ENCODE assay signal across 16 mouse cellular contexts in the genomic region with DNA sequence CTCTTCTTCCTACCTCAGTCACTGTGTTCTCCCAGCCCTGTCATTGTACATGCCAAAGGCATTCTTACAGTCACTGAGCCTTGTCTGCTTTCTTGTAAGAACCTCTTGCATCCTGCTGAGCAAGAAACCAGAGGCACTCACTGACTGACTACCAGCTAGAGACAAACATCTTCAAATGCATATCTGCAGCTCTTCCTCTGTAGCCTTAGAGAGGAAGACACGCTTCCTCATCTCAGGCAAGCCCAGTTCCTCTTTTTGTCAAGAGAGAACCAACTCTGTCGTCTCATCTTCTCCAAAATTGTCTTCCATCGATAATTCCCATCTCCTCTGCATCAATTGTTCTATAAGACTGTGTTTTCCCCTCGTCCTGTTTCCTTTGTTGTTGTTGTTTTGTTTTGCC. TPM values are rescaled to one million over a fixed set of nuclear protein-coding genes. Genes with fewer than 3 reads are reported as not detected.
DNase-seq lines count a peak whose midpoint lies in the region; ATAC-seq and TF ChIP-seq lines count a peak whose summit lies in the region.
"Had no signal": no experiment of that assay in that cellular context is flagged by ENCODE, and none has a peak within 500 bp of the region (broad histone marks: within the 10 kb centered on the region; RNA-seq: fewer than 3 reads in every experiment).

No protein-coding gene starts in this region.

- DNase-seq in lung, postnatal 0 days (ENCODE audit: low spot score): peak; percentile 40
- no peak for DNase-seq in lung, adult 18-20 months
- peak; percentile 22 for DNase-seq in G1E (ENCODE audit: low spot score)
- DNase-seq in frontal cortex, postnatal 36 days (ENCODE audit: low spot score in 2 of 2): no peak
- no peak for DNase-seq in adrenal gland, adult 18-20 months (ENCODE audit: low spot score in 2 of 2)
- DNase-seq: cerebellum, adult 8-10 months; embryo, embryonic 11 days; kidney, postnatal 10 days had no signal

- H3K9me3 ChIP-seq in lung, postnatal 0 days (ENCODE audit: low read length): no peaks in the 10 kb centered on the region
- peaks cover 6% of the 10 kb centered on the region for H3K9me3 ChIP-seq in G1E (replicated peaks)
- H3K9me3 ChIP-seq: forebrain, embryonic 13.5 days; heart, embryonic 15.5 days; hindbrain, embryonic 15.5 days; liver, embryonic 15.5 days; neural tube, embryonic 15.5 days had no signal

- no peaks in the 10 kb centered on the region for H3K27me3 ChIP-seq in lung, postnatal 0 days (replicated peaks; ENCODE audit: insufficient read depth, low read length)
- peaks cover 10% of the 10 kb centered on the region for H3K27me3 ChIP-seq in G1E (ENCODE audit: insufficient read depth, low read length)
- H3K27me3 ChIP-seq: heart, embryonic 15.5 days had no signal

- no peak for TF ChIP-seq EP300 in lung, postnatal 0 days (IDR thresholded peaks at IDR 0.05)

- H3K27ac ChIP-seq in lung, postnatal 0 days (ENCODE audit: low read length): no peak overlapping the region
- H3K27ac ChIP-seq: forebrain, embryonic 13.5 days; heart, embryonic 15.5 days; hindbrain, embryonic 15.5 days; liver, embryonic 15.5 days; neural tube, embryonic 15.5 days had no signal

- H3K4me3 ChIP-seq in lung, postnatal 0 days (ENCODE audit: low read depth, low read length): no peak overlapping the region
- H3K4me3 ChIP-seq in G1E (ENCODE audit: low read depth, low read length): no peak overlapping the region
- H3K4me3 ChIP-seq: forebrain, embryonic 13.5 days; heart, embryonic 15.5 days; hindbrain, embryonic 15.5 days; liver, embryonic 15.5 days; neural tube, embryonic 15.5 days had no signal

- no peaks in the 10 kb centered on the region for H3K4me1 ChIP-seq in lung, postnatal 0 days (ENCODE audit: insufficient read depth, low read depth, low read length)
- H3K4me1 ChIP-seq in G1E (ENCODE audit: insufficient read depth, low read depth, low read length): peaks cover 13% of the 10 kb centered on the region

- no peak overlapping the region for H3K9ac ChIP-seq in lung, postnatal 0 days (replicated peaks; ENCODE audit: low read depth)
- H3K9ac ChIP-seq: forebrain, embryonic 13.5 days; heart, embryonic 15.5 days; hindbrain, embryonic 15.5 days; liver, embryonic 15.5 days; neural tube, embryonic 15.5 days had no signal

- ATAC-seq in lung, postnatal 0 days: no peak
- ATAC-seq in G1E (ENCODE audit: extremely low read depth, insufficient number of reproducible peaks, low FRiP score, poor library complexity, severe bottlenecking): peak; percentile 45; the same call in 1 of the 2 replicates
- peak; percentile 73 for ATAC-seq in common myeloid progenitor, adult 5-6 weeks (replicated peaks; ENCODE audit: low read depth, poor library complexity, severe bottlenecking)
- peak; percentile 83 for ATAC-seq in neutrophil, adult 5-6 weeks (ENCODE audit: extremely low read depth, insufficient number of reproducible peaks, low FRiP score, poor library complexity, severe bottlenecking)
- ATAC-seq: forebrain, embryonic 13.5 days; intestine, postnatal 0 days had no signal

- TF ChIP-seq CTCF in lung, postnatal 0 days (IDR thresholded peaks at IDR 0.05): no peak
- no peak for TF ChIP-seq CTCF in G1E (IDR thresholded peaks at IDR 0.05; ENCODE audit: low read depth, low read length)

- no peaks in the 10 kb centered on the region for H3K36me3 ChIP-seq in lung, postnatal 0 days (ENCODE audit: insufficient read depth, low read length)
- H3K36me3 ChIP-seq in G1E (replicated peaks): peaks cover 11% of the 10 kb centered on the region
- H3K36me3 ChIP-seq: heart, embryonic 15.5 days; hindbrain, embryonic 15.5 days; liver, embryonic 15.5 days; neural tube, embryonic 15.5 days had no signal

- 77% methylated on average over 4 of the region's 4 CpGs for WGBS in lung, postnatal 0 days

- no peak overlapping the region for H3K4me2 ChIP-seq in lung, postnatal 0 days (replicated peaks; ENCODE audit: low read depth, low read length)
- H3K4me2 ChIP-seq: forebrain, embryonic 13.5 days; heart, embryonic 15.5 days; hindbrain, embryonic 15.5 days; liver, embryonic 15.5 days; neural tube, embryonic 15.5 days had no signal

RNA-seq across cellular contexts. Expression of gene Cd302, which starts 4.3 kb away (rescaled TPM):
- 74.9 and 87.1 TPM in 2 replicates for polyA plus RNA-seq in lung, postnatal 0 days (2015; fragmentation: Nextera tagmentation; extraction: Ambion mirVana)
- 0.53 TPM in 1 of 2 replicates, not detected in the other for total RNA-seq in G1E (2014; fragmentation: Nextera tagmentation)
- not detected in 2 replicates for total RNA-seq in G1E (2017)
- not detected in 2 replicates for polyA plus RNA-seq in G1E (2012)
- 2.9 and 8.8 TPM in 2 replicates for total RNA-seq in common myeloid progenitor, adult 5-6 weeks (2017)
- total RNA-seq in neutrophil, adult 5-6 weeks (2017): 2.3 and 4.0 TPM in 2 replicates
- total RNA-seq in adrenal gland, adult 18-20 months (2021): 10 to 100 TPM; 34.5 to 47.8 TPM

Comparison
In these comparisons a context has a peak if more than half of its experiments do, and no peak if none do; other contexts are left out.
1. DNase-seq: peak in lung, postnatal 0 days (single experiment) and G1E (single experiment); none in lung, adult 18-20 months (0 of 2), frontal cortex, postnatal 36 days (0 of 2) and adrenal gland, adult 18-20 months (0 of 2).